Mouse (Mus musculus): ENCODE results near the gene Limd1.
A peak's percentile ranks its signal among the peaks of the same experiment; 100 is the strongest.

The Limd1 gene

GRCm38 (mm10) chr9:123483598-123483997, 5.1 kb downstream of the Limd1 start:
- no peak for DNase-seq (ENCODE audit: inconsistent ontology term)

GRCm38 (mm10) chr9:123484830-123485229, 6.3 kb downstream of the Limd1 start:
- DNase-seq (ENCODE audit: inconsistent ontology term), result no peak

GRCm38 (mm10) chr9:123485561-123485960, 7.1 kb downstream of the Limd1 start:
- DNase-seq (ENCODE audit: inconsistent ontology term), result no peak

GRCm38 (mm10) chr9:123486635-123487034, 8.1 kb downstream of the Limd1 start:
- DNase-seq (ENCODE audit: inconsistent ontology term), result no peak

GRCm38 (mm10) chr9:123489073-123489472, 10.6 kb downstream of the Limd1 start:
- DNase-seq (ENCODE audit: inconsistent ontology term), result no peak

GRCm38 (mm10) chr9:123489727-123490343, 11.3 kb downstream of the Limd1 start:
- no peak for DNase-seq (ENCODE audit: inconsistent ontology term)

GRCm38 (mm10) chr9:123490930-123491329, 12.4 kb downstream of the Limd1 start:
- DNase-seq (ENCODE audit: inconsistent ontology term), result no peak

GRCm38 (mm10) chr9:123491917-123492585, 13.5 kb downstream of the Limd1 start:
- peak; percentile 78 for DNase-seq (ENCODE audit: inconsistent ontology term)

GRCm38 (mm10) chr9:123496665-123497064, 18.2 kb downstream of the Limd1 start:
- no peak for DNase-seq (ENCODE audit: inconsistent ontology term)

- DNase-seq (ENCODE audit: inconsistent ontology term), result no peak
These were observed 19.4 kb downstream of the Limd1 start for GRCm38 (mm10) chr9:123497906-123498305.

- DNase-seq (ENCODE audit: inconsistent ontology term), result no peak
These were observed 22.0 kb downstream of the Limd1 start for GRCm38 (mm10) chr9:123500480-123500879.

GRCm38 (mm10) chr9:123503171-123503834, 24.8 kb downstream of the Limd1 start:
- DNase-seq (ENCODE audit: inconsistent ontology term), result peak; percentile 52

- DNase-seq (ENCODE audit: inconsistent ontology term), result peak; percentile 43
These were observed 25.8 kb downstream of the Limd1 start for GRCm38 (mm10) chr9:123504325-123504724.

GRCm38 (mm10) chr9:123505598-123505997, 27.1 kb downstream of the Limd1 start:
- DNase-seq (ENCODE audit: inconsistent ontology term), result no peak

GRCm38 (mm10) chr9:123506270-123507146, 28.0 kb downstream of the Limd1 start:
- DNase-seq (ENCODE audit: inconsistent ontology term), result no peak

GRCm38 (mm10) chr9:123507380-123507779, 28.9 kb downstream of the Limd1 start:
- no peak for DNase-seq (ENCODE audit: inconsistent ontology term)

GRCm38 (mm10) chr9:123508986-123509385, 30.5 kb downstream of the Limd1 start:
- no peak for DNase-seq (ENCODE audit: inconsistent ontology term)

GRCm38 (mm10) chr9:123509638-123510604, 31.4 kb downstream of the Limd1 start:
- no peak for DNase-seq (ENCODE audit: inconsistent ontology term)

GRCm38 (mm10) chr9:123510926-123511325, 32.4 kb downstream of the Limd1 start:
- DNase-seq (ENCODE audit: inconsistent ontology term), result no peak

GRCm38 (mm10) chr9:123512482-123512881, 34.0 kb downstream of the Limd1 start:
- DNase-seq (ENCODE audit: inconsistent ontology term), result no peak

GRCm38 (mm10) chr9:123515087-123515486, 36.6 kb downstream of the Limd1 start:
- DNase-seq (ENCODE audit: inconsistent ontology term), result no peak
